Mouse (Mus musculus): Measurements from ENCODE around the gene Tnf. TPM values are rescaled to one million over a fixed set of nuclear protein-coding genes. Genes with fewer than 3 reads are reported as not detected.
"Not testable (repeated sequence)": the region's sequence is repeated elsewhere in the genome, so short reads cannot be mapped to it uniquely, and the experiment has no call there.

Tnf gene
- total and polyA plus RNA-seq, 2 experiments from 2014 or later: 0.09 TPM; not detected in 1

DNA sequence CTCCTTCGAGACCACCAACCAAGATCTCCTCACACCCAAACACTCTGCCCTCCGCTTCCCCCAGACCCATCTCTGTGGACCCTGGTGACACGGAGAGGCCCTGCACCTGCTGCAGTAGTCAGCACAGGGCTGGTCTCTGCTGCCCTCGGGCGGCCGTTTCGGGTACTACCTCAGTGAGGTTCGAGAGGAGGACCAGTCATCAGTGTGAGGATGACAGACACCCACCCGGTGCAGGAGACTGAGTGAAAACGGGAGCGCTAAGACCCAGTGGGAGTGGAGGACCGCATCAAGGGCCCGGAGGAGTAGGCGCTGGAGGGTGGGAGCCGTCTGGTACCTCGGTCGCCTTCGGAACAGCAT, 34.6 kb upstream of the Tnf start:
- Histone ChIP-seq H3K9me3 (ENCODE audit: low read length) (no peaks in the 10 kb centered on the region), H3K4me3 (ENCODE audit: low read depth, low read length) (peak overlapping the region; percentile 42), H3K9ac (replicated peaks; ENCODE audit: low read length, poor library complexity, severe bottlenecking) (peak overlapping the region; percentile 66), H3K4me1 (ENCODE audit: insufficient read depth, low read length) (peaks cover 5% of the 10 kb centered on the region; the same call in 1 of the 2 replicates), H3K4me2 (ENCODE audit: low read depth, low read length, poor library complexity, severe bottlenecking) (peak overlapping the region; percentile 89), H3K27me3 (ENCODE audit: insufficient read depth, low read length) (no peaks in the 10 kb centered on the region), H3K36me3 (ENCODE audit: insufficient read depth, low read length) (peaks cover 15% of the 10 kb centered on the region; the same call in 1 of the 2 replicates), H3K27ac (ENCODE audit: low read depth, low read length) (peak overlapping the region; percentile 92)
- under 1% methylated on average over 18 of the region's 18 CpGs for WGBS
- peak; percentile 100 for TF ChIP-seq CTCF (IDR thresholded peaks at IDR 0.05)
- peak; percentile 95 for DNase-seq (ENCODE audit: low spot score)
- peak; percentile 90 for ATAC-seq (ENCODE audit: low FRiP score)

GRCm38 (mm10) chr17:35235614-35236389, 34.0 kb upstream of the Tnf start, which contains the start of gene Nfkbil1:
Gene Nfkbil1, minus strand, starts transcription at chr17:35235792.
- Histone ChIP-seq H3K9ac (replicated peaks; ENCODE audit: low read length, poor library complexity, severe bottlenecking) (peak within 1 kb of the TSS; percentile 66), H3K36me3 (ENCODE audit: insufficient read depth, low read length) (peaks cover 21% of the 10 kb centered on the region), H3K4me1 (ENCODE audit: insufficient read depth, low read length) (peaks cover 5% of the 10 kb centered on the region; the same call in 1 of the 2 replicates), H3K4me3 (ENCODE audit: low read depth, low read length) (peak within 1 kb of the TSS; percentile 42), H3K27me3 (ENCODE audit: insufficient read depth, low read length) (no peaks in the 10 kb centered on the region), H3K9me3 (ENCODE audit: low read length) (no peaks in the 10 kb centered on the region), H3K4me2 (ENCODE audit: low read depth, low read length, poor library complexity, severe bottlenecking) (peak within 1 kb of the TSS; percentile 89), H3K27ac (ENCODE audit: low read depth, low read length) (peak within 1 kb of the TSS; percentile 92)
- ATAC-seq (ENCODE audit: low FRiP score) (peak; percentile 82), DNase-seq (ENCODE audit: low spot score) (peak; percentile 98)
- no peak for TF ChIP-seq CTCF (IDR thresholded peaks at IDR 0.05)
- under 1% methylated on average over 35 of the region's 35 CpGs for WGBS

DNA sequence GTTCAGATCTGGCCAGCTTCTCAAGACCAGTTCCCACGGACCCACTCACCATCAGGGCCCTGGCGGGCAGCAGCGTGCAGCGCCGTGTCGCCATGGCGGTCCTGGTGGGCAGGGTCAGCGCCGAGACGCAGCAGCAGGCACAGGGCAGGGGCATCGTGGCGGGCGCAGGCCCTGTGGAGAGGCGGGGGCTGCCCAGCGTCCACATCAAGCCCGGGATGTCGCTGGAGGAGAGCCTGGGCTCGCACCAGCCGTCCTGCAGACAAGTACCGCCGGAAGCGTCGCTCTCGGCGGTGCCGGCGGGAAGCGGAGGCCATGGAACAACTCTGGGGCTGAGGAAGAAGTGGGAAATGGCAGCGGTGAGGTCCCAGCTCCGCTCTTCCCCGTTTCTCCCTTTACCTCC, 33.1 kb upstream of the Tnf start:
- no peaks in the 10 kb centered on the region for H3K27me3 ChIP-seq (ENCODE audit: insufficient read depth, low read length)
- peaks cover 5% of the 10 kb centered on the region; the same call in 1 of the 2 replicates for H3K4me1 ChIP-seq (ENCODE audit: insufficient read depth, low read length)
- H3K9me3 ChIP-seq (ENCODE audit: low read length): no peaks in the 10 kb centered on the region
- H3K27ac ChIP-seq (ENCODE audit: low read depth, low read length): peak overlapping the region; percentile 92
- no peak for TF ChIP-seq CTCF (IDR thresholded peaks at IDR 0.05)
- peak overlapping the region; percentile 89 for H3K4me2 ChIP-seq (ENCODE audit: low read depth, low read length, poor library complexity, severe bottlenecking)
- peaks cover 24% of the 10 kb centered on the region for H3K36me3 ChIP-seq (ENCODE audit: insufficient read depth, low read length)
- DNase-seq (ENCODE audit: low spot score): no peak
- WGBS: 4% methylated on average over 27 of the region's 31 CpGs
- ATAC-seq (ENCODE audit: low FRiP score): no peak
- H3K9ac ChIP-seq (replicated peaks; ENCODE audit: low read length, poor library complexity, severe bottlenecking): peak overlapping the region; percentile 66
- peak overlapping the region; percentile 42 for H3K4me3 ChIP-seq (ENCODE audit: low read depth, low read length)

DNA sequence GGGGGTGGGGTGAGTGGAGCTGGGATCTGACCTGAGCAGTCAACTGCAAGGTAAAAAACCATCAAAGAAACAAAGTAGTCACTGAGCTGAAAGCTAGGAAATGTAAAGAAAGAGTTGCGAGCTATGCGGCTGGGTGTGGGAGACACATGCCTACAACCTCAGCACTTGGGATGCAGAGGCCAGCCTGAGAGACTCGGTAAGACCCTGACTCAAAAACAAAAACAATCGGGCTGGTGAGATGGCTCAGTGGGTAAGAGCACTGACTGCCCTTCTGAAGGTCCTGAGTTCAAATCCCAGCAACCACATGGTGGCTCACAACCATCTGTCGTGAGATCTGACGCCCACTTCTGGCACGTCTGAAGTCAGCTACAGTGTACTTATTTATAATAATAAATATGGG, 32.3 kb upstream of the Tnf start:
- peaks cover 32% of the 10 kb centered on the region for H3K36me3 ChIP-seq (ENCODE audit: insufficient read depth, low read length)
- H3K27ac ChIP-seq (ENCODE audit: low read depth, low read length); H3K9ac ChIP-seq (replicated peaks; ENCODE audit: low read length, poor library complexity, severe bottlenecking); H3K4me2 ChIP-seq (ENCODE audit: low read depth, low read length, poor library complexity, severe bottlenecking); H3K4me1 ChIP-seq (ENCODE audit: insufficient read depth, low read length); DNase-seq (ENCODE audit: low spot score); ATAC-seq (ENCODE audit: low FRiP score); H3K4me3 ChIP-seq (ENCODE audit: low read depth, low read length); H3K9me3 ChIP-seq (ENCODE audit: low read length); H3K27me3 ChIP-seq (ENCODE audit: insufficient read depth, low read length): not testable (repeated sequence)
- 84% methylated on average over 7 of the region's 7 CpGs for WGBS

DNA sequence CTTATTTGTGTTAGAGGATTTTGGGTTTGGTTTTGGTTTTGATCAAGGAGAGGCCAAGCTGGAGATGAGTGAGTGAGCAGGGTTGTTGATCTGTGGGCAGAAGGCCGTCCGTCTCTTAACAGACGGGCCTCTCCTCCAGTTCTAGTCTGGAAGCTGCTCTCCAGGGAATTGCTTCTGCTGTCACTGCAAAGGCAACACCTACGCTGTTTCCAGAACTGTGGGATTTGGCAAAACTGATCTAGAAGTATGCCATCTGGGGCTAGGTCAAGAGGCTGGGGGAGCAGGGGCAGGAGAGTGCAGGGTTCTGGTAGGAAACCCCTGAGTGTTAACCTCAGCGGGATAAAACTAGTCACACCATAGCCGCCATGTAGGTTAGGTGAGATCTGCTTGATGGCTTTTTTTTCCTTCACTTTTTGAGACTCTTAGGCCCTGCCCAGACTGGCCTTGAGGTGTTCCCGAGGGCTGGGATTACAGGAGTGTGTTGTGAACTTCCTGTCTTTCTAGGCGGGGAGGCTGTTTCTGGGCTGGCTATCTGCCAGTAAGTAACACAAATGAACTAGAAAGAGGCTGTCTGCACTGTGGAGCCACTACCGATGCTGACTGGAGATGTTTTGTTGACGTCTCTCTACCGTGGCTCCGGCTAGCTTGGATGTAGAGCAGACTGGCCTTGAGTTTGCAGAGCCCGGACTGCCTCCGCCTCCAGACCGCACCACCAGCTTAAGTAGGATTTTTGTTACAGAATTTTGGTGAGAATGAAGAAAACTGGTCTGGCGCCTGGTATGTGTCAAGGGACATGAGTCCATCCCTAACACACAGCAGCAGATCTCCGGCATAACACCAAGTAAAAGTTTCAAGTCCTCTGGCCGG, 31.5 kb upstream of the Tnf start, which contains the start of gene Atp6v1g2:
Gene Atp6v1g2 (plus strand): TSS at position 547 of the 867 bp plus-strand sequence.
- Histone ChIP-seq H3K9me3 (ENCODE audit: low read length) (no peaks in the 10 kb centered on the region), H3K4me2 (ENCODE audit: low read depth, low read length, poor library complexity, severe bottlenecking) (peak within 1 kb of the TSS; percentile 89; the same call in 1 of the 2 replicates), H3K27ac (ENCODE audit: low read depth, low read length) (no peak within 1 kb of the TSS), H3K27me3 (ENCODE audit: insufficient read depth, low read length) (no peaks in the 10 kb centered on the region), H3K36me3 (ENCODE audit: insufficient read depth, low read length) (peaks cover 36% of the 10 kb centered on the region), H3K4me1 (ENCODE audit: insufficient read depth, low read length) (peaks cover 5% of the 10 kb centered on the region; the same call in 1 of the 2 replicates), H3K4me3 (ENCODE audit: low read depth, low read length) (peak within 1 kb of the TSS; percentile 42; the same call in 1 of the 2 replicates), H3K9ac (replicated peaks; ENCODE audit: low read length, poor library complexity, severe bottlenecking) (no peak within 1 kb of the TSS)
- 76% methylated on average over 18 of the region's 18 CpGs for WGBS
- TF ChIP-seq CTCF (IDR thresholded peaks at IDR 0.05): no peak
- DNase-seq (ENCODE audit: low spot score) (no peak), ATAC-seq (ENCODE audit: low FRiP score) (no peak)

All from midbrain, postnatal 0 days (tissue).